Mouse (Mus musculus): ENCODE measurements at regions not wholly inside any gene's neighbourhood (a gene's known extent, or its start where the extent isn't known, plus 50 kb on each side); places are given as distances from the start of the nearest gene placed in this dataset.

DNA sequence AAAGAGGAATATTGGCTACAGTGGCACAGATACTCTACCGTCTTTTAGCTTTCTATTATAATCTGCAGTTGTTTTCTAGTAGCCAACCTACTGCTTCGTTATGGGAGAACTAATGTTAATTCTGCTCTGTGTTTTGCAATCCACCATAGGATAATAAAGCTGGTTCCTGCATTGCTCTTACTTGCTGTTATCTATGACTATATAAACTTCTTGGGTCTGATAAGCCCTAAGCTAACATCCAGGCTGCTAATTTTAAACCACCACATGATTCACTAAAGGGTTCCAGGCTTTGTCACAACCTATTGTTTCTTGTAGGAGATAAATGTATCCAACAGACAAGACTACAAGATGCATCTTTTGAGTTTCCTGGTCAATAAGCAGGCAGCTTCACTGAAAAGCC, 173.5 kb upstream of the Aga start:
- no peaks in the 10 kb centered on the region for H3K36me3 ChIP-seq (ENCODE audit: control insufficient read depth in 1 of 2, insufficient read depth in 2 of 2, low read length in 2 of 2)
- no peaks in the 10 kb centered on the region for H3K9me3 ChIP-seq (replicated peaks; ENCODE audit: insufficient read depth, low read length)
- no peak overlapping the region for H3K9ac ChIP-seq (ENCODE audit: control insufficient read depth, low read depth, low read length, poor library complexity, severe bottlenecking)
- TF ChIP-seq JUND (IDR thresholded peaks at IDR 0.05; ENCODE audit: low read depth, low read length) (no peak), MYB (IDR thresholded peaks at IDR 0.05; ENCODE audit: low read depth, low read length) (no peak), POLR2AphosphoS5 (IDR thresholded peaks at IDR 0.05; ENCODE audit: borderline replicate concordance, low read depth, low read length) (no peak), UBTF (IDR thresholded peaks at IDR 0.05; ENCODE audit: borderline replicate concordance, insufficient read depth, low read depth, low read length) (no peak), USF1 (IDR thresholded peaks at IDR 0.05; ENCODE audit: low read depth, low read length) (no peak), RAD21 (IDR thresholded peaks at IDR 0.05; ENCODE audit: low read depth, low read length) (no peak), CTCF (IDR thresholded peaks at IDR 0.05 in 2 of 3, conservative IDR thresholded peaks at IDR 0.05 in 1 of 3; ENCODE audit: control insufficient read depth in 1 of 3, insufficient read depth in 1 of 3, low read depth in 2 of 3, low read length in 3 of 3, poor library complexity in 1 of 3, severe bottlenecking in 1 of 3) (no peak), GABPA (IDR thresholded peaks at IDR 0.05; ENCODE audit: low read depth, low read length) (no peak)
- H3K27ac ChIP-seq (ENCODE audit: control insufficient read depth, low read depth, low read length), result no peak overlapping the region
- no peaks in the 10 kb centered on the region for H3K79me2 ChIP-seq (ENCODE audit: control insufficient read depth, insufficient read depth, low read length, poor library complexity)
- no peaks in the 10 kb centered on the region for H3K27me3 ChIP-seq (ENCODE audit: control insufficient read depth in 1 of 2, insufficient read depth in 2 of 2, low read length in 2 of 2)
- no peaks in the 10 kb centered on the region for H3K4me1 ChIP-seq (ENCODE audit: control insufficient read depth in 1 of 2, insufficient read depth in 2 of 2, low read length in 2 of 2)
- no peak overlapping the region for H3K4me3 ChIP-seq (ENCODE audit: control insufficient read depth in 1 of 2, insufficient read depth in 1 of 2, low read depth in 2 of 2, low read length in 2 of 2)
- DNase-seq (ENCODE audit: low read depth, low spot score), result no peak

DNA sequence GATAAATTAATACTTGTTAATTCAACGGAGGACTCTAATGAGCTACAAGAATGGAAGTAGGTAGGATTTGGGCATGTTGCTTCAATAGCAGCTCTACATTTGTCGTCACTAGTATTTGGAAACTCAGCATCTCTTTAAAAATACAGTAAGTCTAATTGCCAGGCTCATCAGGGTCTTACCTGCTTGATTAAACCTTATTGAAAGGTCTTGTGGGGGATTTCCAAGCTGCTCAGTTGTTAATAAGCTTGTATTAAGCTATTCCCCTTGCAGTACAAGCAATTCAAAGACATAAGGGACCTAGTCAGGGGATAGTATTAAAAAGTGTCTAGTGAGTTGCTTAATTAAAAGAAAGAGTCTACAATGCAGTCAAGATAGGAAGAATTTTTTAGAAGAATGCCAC, 142.9 kb upstream of the Aga start:
- Histone ChIP-seq H3K27me3 (ENCODE audit: control insufficient read depth in 1 of 2, insufficient read depth in 2 of 2, low read length in 2 of 2) (no peaks in the 10 kb centered on the region), H3K79me2 (ENCODE audit: control insufficient read depth, insufficient read depth, low read length, poor library complexity) (no peaks in the 10 kb centered on the region), H3K27ac (ENCODE audit: control insufficient read depth, low read depth, low read length) (no peak overlapping the region), H3K4me3 (ENCODE audit: control insufficient read depth in 1 of 2, insufficient read depth in 1 of 2, low read depth in 2 of 2, low read length in 2 of 2) (no peak overlapping the region), H3K4me1 (ENCODE audit: control insufficient read depth in 1 of 2, insufficient read depth in 2 of 2, low read length in 2 of 2) (no peaks in the 10 kb centered on the region), H3K36me3 (ENCODE audit: control insufficient read depth in 1 of 2, insufficient read depth in 2 of 2, low read length in 2 of 2) (no peaks in the 10 kb centered on the region), H3K9me3 (replicated peaks; ENCODE audit: insufficient read depth, low read length) (no peaks in the 10 kb centered on the region), H3K9ac (ENCODE audit: control insufficient read depth, low read depth, low read length, poor library complexity, severe bottlenecking) (no peak overlapping the region)
- TF ChIP-seq ELF1 (IDR thresholded peaks at IDR 0.05; ENCODE audit: low read depth, low read length) (no peak), USF2 (IDR thresholded peaks at IDR 0.05; ENCODE audit: borderline replicate concordance in 1 of 2, insufficient read depth in 1 of 2, low read depth in 1 of 2, low read length in 2 of 2) (no peak), CHD1 (IDR thresholded peaks at IDR 0.05; ENCODE audit: low read depth, low read length) (no peak), RAD21 (IDR thresholded peaks at IDR 0.05; ENCODE audit: low read depth, low read length) (no peak), MAX (IDR thresholded peaks at IDR 0.05; ENCODE audit: low read length) (no peak), MAFK (IDR thresholded peaks at IDR 0.05; ENCODE audit: borderline replicate concordance, low read depth, low read length) (no peak), CHD2 (IDR thresholded peaks at IDR 0.05; ENCODE audit: low read length) (no peak), NRF1 (IDR thresholded peaks at IDR 0.05; ENCODE audit: insufficient read depth, low read depth, low read length, poor library complexity, severe bottlenecking) (no peak), TBP (IDR thresholded peaks at IDR 0.05; ENCODE audit: low read depth, low read length) (no peak), E2F4 (IDR thresholded peaks at IDR 0.05; ENCODE audit: borderline replicate concordance, low read depth, low read length) (no peak), POLR2AphosphoS2 (IDR thresholded peaks at IDR 0.05; ENCODE audit: low read length) (no peak)
- no peak for DNase-seq (ENCODE audit: low read depth, low spot score)
